Mouse (Mus musculus) midbrain, embryonic 11.5 days (tissue): ENCODE measurements around the gene Rfx1. TPM values are rescaled to one million over a fixed set of nuclear protein-coding genes. Genes with fewer than 3 reads are reported as not detected.

Experiments
- ATAC-seq: fragments of 200-750 bp; cut with Nextera tagmentation; 2 replicates; pipeline ENCODE4 v1.8.0; 2017; ENCODE audit warnings: moderate TSS enrichment, moderate library complexity; ENCODE audit not compliant: low FRiP score
- DNase-seq: peaks from one replicate; pipeline ENCODE4 v3.0.0; 2015; ENCODE audit warnings: low spot score; ENCODE audit errors: missing footprints
- H3K27ac ChIP-seq: fragments of 300-500 bp; sonication (generic); 2 replicates; pipeline ENCODE4 v1.5.1; 2014; ENCODE audit warnings: low read depth, low read length
- H3K27me3 ChIP-seq: fragments of 300-500 bp; sonication (generic); 2 replicates; pipeline ENCODE4 v1.6.1; 2014; ENCODE audit warnings: mild to moderate bottlenecking, low read length, moderate library complexity, mixed read lengths; ENCODE audit not compliant: control insufficient read depth, insufficient read depth
- H3K36me3 ChIP-seq: fragments of 300-500 bp; sonication (generic); 2 replicates; pipeline ENCODE4 v1.6.1; 2014; ENCODE audit warnings: mild to moderate bottlenecking, low read length, moderate library complexity, mixed read lengths; ENCODE audit not compliant: control insufficient read depth, insufficient read depth
- H3K4me1 ChIP-seq: fragments of 300-500 bp; sonication (generic); 2 replicates; pipeline ENCODE4 v1.6.1; 2014; ENCODE audit warnings: low read length; ENCODE audit not compliant: control insufficient read depth, insufficient read depth
- H3K4me2 ChIP-seq: fragments of 300-500 bp; sonication (generic); 2 replicates; pipeline ENCODE4 v1.6.1; 2014; ENCODE audit warnings: mild to moderate bottlenecking, moderate library complexity
- H3K4me3 ChIP-seq: fragments of 300-500 bp; sonication (generic); 2 replicates; pipeline ENCODE4 v1.5.1; 2014; ENCODE audit warnings: low read depth, low read length
- H3K9ac ChIP-seq: fragments of 300-500 bp; sonication (generic); 2 replicates; pipeline ENCODE4 v1.6.1; 2014; ENCODE audit warnings: low read length
- H3K9me3 ChIP-seq: fragments of 300-500 bp; sonication (generic); 2 replicates; pipeline ENCODE4 v1.6.1; 2016; ENCODE audit warnings: low read length; ENCODE audit not compliant: control insufficient read depth
- WGBS: fragments of 180-500 bp; shearing (Covaris S2); extraction: QIAGEN DNeasy Blood & Tissue Kit; methylation state at CpG from one replicate; pipeline ENCODE4 v1.1.7; 2014; 5-methylcytosine and 5-hydroxymethylcytosine counted together
- polyA plus RNA-seq: library from polyadenylated mRNA; unstranded; fragments of >200 nt; fragmentation: Nextera tagmentation; extraction: Ambion mirVana; gene quantifications from 2 replicates; pipeline ENCODE4 v1.2.1, GENCODE M21; 2014

The Rfx1 gene
- polyA plus RNA-seq, 1 experiment from 2014 or later: 7.8 TPM

DNA sequence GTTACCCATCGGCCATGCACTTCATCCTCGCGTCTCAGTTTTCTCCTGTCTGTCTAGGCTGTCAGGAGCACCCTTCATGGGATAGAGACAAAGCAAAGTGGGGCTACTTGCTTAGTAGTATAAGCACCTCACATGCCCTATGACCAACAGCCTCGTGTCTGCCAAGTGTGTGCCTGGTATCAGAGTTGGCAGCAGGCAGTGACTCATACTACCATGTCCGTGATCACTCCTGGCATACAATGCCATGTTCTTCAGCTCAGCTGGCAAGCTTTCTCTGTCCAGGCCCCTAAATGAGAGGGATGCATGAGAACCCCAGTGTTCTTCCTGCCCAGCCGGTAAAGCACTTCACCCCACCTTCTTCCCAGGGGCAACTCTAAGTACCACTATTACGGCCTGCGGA, 24.0 kb downstream of the Rfx1 start:
- Histone ChIP-seq H3K4me2 (no peak overlapping the region), H3K36me3 (peaks cover 14% of the 10 kb centered on the region), H3K9me3 (no peaks in the 10 kb centered on the region), H3K27ac (no peak overlapping the region), H3K9ac (no peak overlapping the region), H3K4me1 (no peaks in the 10 kb centered on the region), H3K4me3 (no peak overlapping the region), H3K27me3 (no peaks in the 10 kb centered on the region)
- 94% methylated on average over 8 of the region's 8 CpGs for WGBS
- DNase-seq (no peak), ATAC-seq (no peak)

GRCm38 (mm10) chr8:84096061-84096460, 29.4 kb downstream of the Rfx1 start:
- H3K9me3 ChIP-seq: no peaks in the 10 kb centered on the region
- no peak for ATAC-seq
- no peak overlapping the region for H3K4me3 ChIP-seq
- peaks cover 34% of the 10 kb centered on the region for H3K36me3 ChIP-seq
- H3K4me2 ChIP-seq: no peak overlapping the region
- H3K27me3 ChIP-seq: no peaks in the 10 kb centered on the region
- DNase-seq: peak; percentile 69
- H3K4me1 ChIP-seq: no peaks in the 10 kb centered on the region
- 77% methylated on average over 8 of the region's 8 CpGs for WGBS
- no peak overlapping the region for H3K27ac ChIP-seq
- no peak overlapping the region for H3K9ac ChIP-seq

DNA sequence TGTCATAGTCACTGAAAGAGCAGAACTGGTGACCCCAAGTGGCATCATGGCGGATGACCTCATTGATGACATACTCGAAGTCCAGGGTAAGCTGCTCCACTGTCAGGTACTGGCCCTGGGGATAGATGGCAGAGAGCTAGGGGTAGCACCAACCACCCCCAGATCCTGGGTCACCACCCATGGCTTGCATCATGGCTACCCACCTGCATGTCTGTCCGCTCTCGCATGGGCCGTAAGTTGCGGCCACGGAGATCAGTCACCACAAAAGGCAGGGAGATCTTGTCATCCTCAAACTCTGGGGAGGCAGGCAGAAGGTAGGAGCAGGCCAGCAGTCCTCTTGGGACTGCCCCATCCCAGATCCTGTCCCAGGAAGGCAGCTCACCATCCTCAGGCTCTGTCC, 31.7 kb downstream of the Rfx1 start:
- Histone ChIP-seq H3K4me2 (no peak overlapping the region), H3K36me3 (peaks cover 33% of the 10 kb centered on the region), H3K27me3 (no peaks in the 10 kb centered on the region), H3K4me1 (peaks cover 6% of the 10 kb centered on the region), H3K9ac (no peak overlapping the region), H3K4me3 (no peak overlapping the region), H3K27ac (no peak overlapping the region), H3K9me3 (no peaks in the 10 kb centered on the region)
- ATAC-seq (no peak), DNase-seq (peak; percentile 76)
- 97% methylated on average over 7 of the region's 7 CpGs for WGBS

DNA sequence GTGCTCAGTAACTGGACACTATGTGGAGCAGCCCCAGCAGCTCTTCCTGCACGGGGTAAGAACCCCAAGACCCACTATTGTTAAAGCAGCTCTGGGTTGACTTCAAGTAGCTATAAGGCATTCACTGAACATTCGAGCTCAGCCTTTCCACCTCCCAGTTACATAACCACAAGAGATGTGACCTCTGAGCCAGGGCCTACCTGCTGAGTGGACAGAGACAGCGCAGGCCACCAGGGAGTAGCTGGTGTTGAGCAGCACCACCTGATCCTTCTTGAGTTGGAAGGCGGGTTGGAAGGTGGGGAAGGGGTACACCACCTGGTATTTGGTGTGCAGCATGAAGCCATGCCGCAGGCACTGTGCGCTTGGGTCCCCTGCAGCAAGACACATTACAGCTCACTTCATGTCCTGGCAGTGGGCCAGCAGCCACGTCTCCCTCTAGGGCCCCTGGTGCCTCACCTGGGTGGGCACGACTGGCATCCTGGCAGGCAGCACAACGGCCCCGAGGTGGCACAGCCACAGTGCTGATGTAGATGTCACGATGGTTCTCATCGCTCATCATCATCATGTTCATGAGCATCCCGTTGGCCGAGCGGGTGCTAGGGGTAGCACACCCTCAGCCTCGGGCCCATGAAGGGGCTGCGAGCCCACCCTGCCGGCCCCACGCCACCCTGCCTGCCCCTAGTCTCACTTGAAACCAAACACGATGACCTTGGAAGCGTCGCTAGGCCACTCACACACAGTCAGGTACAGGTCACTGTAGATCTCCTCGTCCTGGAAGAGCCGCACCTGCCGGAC, 35.0 kb downstream of the Rfx1 start:
- Histone ChIP-seq H3K27ac (no peak overlapping the region), H3K27me3 (no peaks in the 10 kb centered on the region), H3K4me1 (peaks cover 16% of the 10 kb centered on the region), H3K9ac (no peak overlapping the region), H3K36me3 (peaks cover 18% of the 10 kb centered on the region), H3K9me3 (no peaks in the 10 kb centered on the region), H3K4me3 (no peak overlapping the region), H3K4me2 (no peak overlapping the region)
- DNase-seq (peak; percentile 49), ATAC-seq (no peak)
- WGBS: 96% methylated on average over 25 of the region's 25 CpGs

GRCm38 (mm10) chr8:84103601-84104000, 37.0 kb downstream of the Rfx1 start:
- Histone ChIP-seq H3K9ac (peak overlapping the region; percentile 86), H3K36me3 (peaks cover 3% of the 10 kb centered on the region), H3K4me1 (peaks cover 16% of the 10 kb centered on the region), H3K4me2 (peak overlapping the region; percentile 94), H3K9me3 (no peaks in the 10 kb centered on the region), H3K4me3 (peak overlapping the region; percentile 74), H3K27me3 (no peaks in the 10 kb centered on the region), H3K27ac (peak overlapping the region; percentile 79; the same call in 1 of the 2 replicates)
- 60% methylated on average over 3 of the region's 3 CpGs for WGBS
- no peak for ATAC-seq
- no peak for DNase-seq

DNA sequence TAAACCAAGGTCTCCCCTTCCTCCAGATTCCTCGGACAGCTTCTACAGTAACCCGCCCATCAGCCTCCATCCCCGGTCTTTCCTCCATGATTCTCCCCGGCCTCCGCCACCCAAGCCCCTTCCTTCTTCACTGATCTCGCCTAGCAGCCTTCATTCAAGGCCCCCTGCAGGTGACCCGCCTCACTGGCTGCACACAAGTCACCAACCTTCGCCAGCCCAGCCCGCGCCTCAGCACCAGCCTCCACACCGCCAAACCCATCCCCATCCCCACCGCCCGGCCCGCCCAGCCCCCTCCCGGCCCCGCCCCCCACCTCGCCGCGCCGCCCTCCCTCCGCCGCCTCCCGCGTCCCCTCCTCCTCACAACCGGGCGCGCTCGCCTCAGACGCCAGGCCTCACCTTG, 37.6 kb downstream of the Rfx1 start:
- Histone ChIP-seq H3K4me2 (peak overlapping the region; percentile 94), H3K9me3 (no peaks in the 10 kb centered on the region), H3K4me1 (peaks cover 16% of the 10 kb centered on the region), H3K9ac (peak overlapping the region; percentile 86), H3K4me3 (peak overlapping the region; percentile 74), H3K27me3 (no peaks in the 10 kb centered on the region), H3K27ac (peak overlapping the region; percentile 79), H3K36me3 (peaks cover 3% of the 10 kb centered on the region; the same call in 1 of the 2 replicates)
- WGBS: under 1% methylated on average over 26 of the region's 29 CpGs
- no peak for DNase-seq
- ATAC-seq: peak; percentile 85

- DNase-seq (peak; percentile 99), ATAC-seq (peak; percentile 97)
- peaks cover 3% of the 10 kb centered on the region; the same call in 1 of the 2 replicates for H3K36me3 ChIP-seq
- no peaks in the 10 kb centered on the region for H3K27me3 ChIP-seq
- 9% methylated on average over 38 of the region's 42 CpGs for WGBS
- H3K4me3 ChIP-seq: peak within 1 kb of the TSS; percentile 74
- H3K4me1 ChIP-seq: peaks cover 16% of the 10 kb centered on the region
- H3K9me3 ChIP-seq: no peaks in the 10 kb centered on the region
- peak within 1 kb of the TSS; percentile 94 for H3K4me2 ChIP-seq
- peak within 1 kb of the TSS; percentile 79 for H3K27ac ChIP-seq
- H3K9ac ChIP-seq: peak within 1 kb of the TSS; percentile 86
Observed at GRCm38 (mm10) chr8:84104697-84105609, 38.3 kb downstream of the Rfx1 start, which contains the start of gene Dcaf15. Gene Dcaf15, minus strand, starts transcription at chr8:84104768.

DNA sequence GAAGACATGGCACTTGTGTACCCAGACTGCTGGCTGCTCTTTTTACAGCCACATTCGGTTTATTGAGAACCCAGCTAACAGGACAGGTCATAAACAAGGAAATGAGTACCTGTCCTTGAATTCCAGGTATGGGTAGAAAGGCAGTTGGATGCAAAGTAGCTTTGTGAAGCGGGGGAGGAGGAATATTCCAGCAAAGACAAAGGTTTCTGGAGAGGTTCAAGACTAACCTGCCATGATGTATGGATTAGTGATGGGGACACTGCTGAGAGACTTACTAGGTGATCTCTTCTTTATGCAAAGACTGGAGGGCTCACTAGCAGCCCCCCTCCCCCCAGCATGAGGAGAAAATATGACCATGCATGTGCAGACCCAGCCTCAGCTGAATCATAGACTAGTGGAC, 39.0 kb downstream of the Rfx1 start:
- no peak overlapping the region for H3K4me2 ChIP-seq
- no peak overlapping the region for H3K27ac ChIP-seq
- DNase-seq: peak; percentile 85
- 90% methylated on average over 2 of the region's 2 CpGs for WGBS
- no peaks in the 10 kb centered on the region for H3K27me3 ChIP-seq
- ATAC-seq: no peak
- H3K4me1 ChIP-seq: peaks cover 16% of the 10 kb centered on the region
- H3K9me3 ChIP-seq: no peaks in the 10 kb centered on the region
- no peak overlapping the region for H3K4me3 ChIP-seq
- H3K9ac ChIP-seq: peak overlapping the region; percentile 63
- H3K36me3 ChIP-seq: peaks cover 3% of the 10 kb centered on the region; the same call in 1 of the 2 replicates
